Mouse (Mus musculus): ENCODE measurements at regions not wholly inside any gene's neighbourhood (a gene's known extent, or its start where the extent isn't known, plus 50 kb on each side); places are given as distances from the start of the nearest gene placed in this dataset.

- Histone ChIP-seq H3K4me2 (peak overlapping the region; percentile 51), H3K9ac (no peak overlapping the region), H3K27me3 (replicated peaks) (peaks cover 61% of the 10 kb centered on the region), H3K36me3 (no peaks in the 10 kb centered on the region), H3K27ac (no peak overlapping the region), H3K9me3 (no peaks in the 10 kb centered on the region), H3K4me1 (peaks cover 9% of the 10 kb centered on the region), H3K4me3 (replicated peaks) (peak overlapping the region; percentile 24)
- WGBS, result 2% methylated on average over 26 of the region's 26 CpGs
- ATAC-seq (ENCODE audit: insufficient read depth, low FRiP score, low read depth), result no peak
Measured at GRCm38 (mm10) chr13:94710574-94711172, 78.0 kb upstream of the Tbca start.

- ATAC-seq (ENCODE audit: insufficient read depth, low FRiP score, low read depth), result no peak
- H3K4me2 ChIP-seq, result no peak overlapping the region
- peaks cover 9% of the 10 kb centered on the region for H3K4me1 ChIP-seq
- WGBS, result 54% methylated on average over 3 of the region's 3 CpGs
- no peak overlapping the region for H3K9ac ChIP-seq
- no peak overlapping the region for H3K4me3 ChIP-seq (replicated peaks)
- no peak overlapping the region for H3K27ac ChIP-seq
- H3K27me3 ChIP-seq (replicated peaks), result peaks cover 42% of the 10 kb centered on the region
- H3K9me3 ChIP-seq, result no peaks in the 10 kb centered on the region
- H3K36me3 ChIP-seq, result no peaks in the 10 kb centered on the region
Measured at GRCm38 (mm10) chr13:94713451-94713850, 75.3 kb upstream of the Tbca start.

GRCm38 (mm10) chr13:94721625-94722024, 67.1 kb upstream of the Tbca start:
- Histone ChIP-seq H3K27me3 (replicated peaks) (no peaks in the 10 kb centered on the region), H3K4me3 (replicated peaks) (no peak overlapping the region), H3K9me3 (no peaks in the 10 kb centered on the region), H3K4me1 (no peaks in the 10 kb centered on the region), H3K36me3 (no peaks in the 10 kb centered on the region), H3K27ac (no peak overlapping the region), H3K9ac (no peak overlapping the region), H3K4me2 (no peak overlapping the region)
- WGBS, result 70% methylated on average over 4 of the region's 4 CpGs
- no peak for ATAC-seq (ENCODE audit: insufficient read depth, low FRiP score, low read depth)
